Mouse (Mus musculus) cerebellum, adult 2 months (tissue): ENCODE data around the gene Btg1.

ENCODE experiments used
- CTCF ChIP-seq: fragments of 200-500 bp; IDR thresholded peaks from 2 replicates; pipeline ENCODE4 v1.5.1; 2011; ENCODE audit warnings: low read depth, mild to moderate bottlenecking, control low read depth, low read length, moderate library complexity, borderline replicate concordance; ENCODE audit not compliant: insufficient read depth
- POLR2A ChIP-seq: fragments of 200-500 bp; IDR thresholded peaks from 2 replicates; pipeline ENCODE4 v1.6.1; 2011; ENCODE audit warnings: low read length, control low read depth, borderline replicate concordance; ENCODE audit not compliant: insufficient read depth

DNA sequence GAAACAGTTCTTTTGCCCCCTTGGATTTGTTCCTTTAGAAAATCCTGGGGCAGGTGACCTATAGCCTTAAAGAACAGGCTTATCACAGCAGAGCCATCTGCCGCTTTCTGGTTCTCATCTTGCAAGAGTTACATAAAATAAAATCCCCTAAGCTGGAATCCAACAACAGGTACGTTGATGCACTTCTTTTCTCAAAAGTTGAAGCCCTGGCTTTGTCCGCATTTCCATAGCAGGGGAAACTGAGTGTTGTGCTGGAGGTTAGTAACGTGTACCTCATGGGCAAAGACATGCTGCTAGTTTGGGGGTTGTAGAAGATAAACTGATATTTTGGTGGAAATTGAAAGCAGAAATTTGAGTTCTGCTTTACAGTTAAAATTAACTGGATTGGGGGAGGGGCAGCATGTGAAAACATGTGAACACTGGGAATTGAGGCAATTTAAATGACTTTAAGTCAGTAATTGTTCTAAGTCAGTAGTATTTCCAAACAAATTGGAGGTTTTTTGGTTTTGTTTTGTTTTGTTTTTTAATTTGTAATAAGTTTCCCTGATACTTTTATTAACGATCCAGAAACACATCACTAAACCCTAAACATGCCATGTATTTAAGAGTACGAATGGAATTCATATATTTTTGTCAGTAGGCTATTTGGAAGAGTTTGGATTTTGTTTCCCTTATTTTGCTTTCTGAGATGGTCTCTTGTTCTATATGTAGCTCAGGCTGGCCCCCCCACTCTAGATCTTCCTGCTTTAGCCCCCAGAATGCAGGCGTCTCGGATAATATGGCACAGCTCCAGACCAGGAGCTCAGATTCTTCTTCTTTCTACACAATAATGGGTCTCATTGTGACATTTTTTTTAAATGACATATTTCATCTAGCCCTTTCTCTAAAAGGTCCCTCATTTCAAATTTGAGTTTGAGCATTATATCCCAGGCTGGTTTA, 3.4 kb downstream of the Btg1 start:
- no peak for TF ChIP-seq CTCF
- TF ChIP-seq POLR2A: no peak; the same call in 1 of the 2 replicates
